Mouse (Mus musculus) left cerebral cortex, adult 2 months (tissue): ENCODE results near the gene Gm9887. TPM values are rescaled to one million over a fixed set of nuclear protein-coding genes. Genes with fewer than 3 reads are reported as not detected.
"Not testable (repeated sequence)": the region's sequence is repeated elsewhere in the genome, so short reads cannot be mapped to it uniquely, and the experiment has no call there.

Source experiments
- DNase-seq, 2 experiments: peaks; one replicate each; pipeline ENCODE4 v3.0.0; 2021 to 2022; ENCODE audit warnings: low spot score in 2 of 2, mixed read lengths in 1 of 2; ENCODE audit errors: extremely low spot score in 1 of 2
- H3K27ac ChIP-seq: fragments of 200-600 bp; 2 replicates; pipeline ENCODE4 v1.8.1; 2022
- H3K4me3 ChIP-seq: fragments of 200-600 bp; 2 replicates; pipeline ENCODE4 v1.8.1; 2022
- CTCF ChIP-seq: fragments of 200-600 bp; IDR thresholded peaks from 2 replicates; pipeline ENCODE4 v1.8.1; 2022; ENCODE audit warnings: antibody characterized with exemption, mild to moderate bottlenecking, moderate library complexity
- intact Hi-C: fragments of 180-260 bp; cut with DNase I; formaldehyde crosslinking; loops from one replicate; pipeline ENCODE4 v1.15.1; 2025
- total RNA-seq, 2 experiments: library from RNA; stranded (reverse); gene quantifications; 2 replicates each; pipeline ENCODE4 v1.2.3; 2021

Gene Gm9887
- total RNA-seq, 2 experiments from 2014 or later = 1.2 TPM

- Histone ChIP-seq H3K27ac (no peak overlapping the region), H3K4me3 (no peak overlapping the region)
- TF ChIP-seq CTCF = no peak
- intact Hi-C loops = no loop called here
- no peak for DNase-seq
These were observed 30.4 kb upstream of the Gm9887 start for GRCm38 (mm10) chr12:69402594-69403167.

GRCm38 (mm10) chr12:69402100-69402499 is 29.8 kb upstream of the Gm9887 start:
- H3K27ac ChIP-seq = no peak overlapping the region
- TF ChIP-seq CTCF = no peak
- no peak overlapping the region for H3K4me3 ChIP-seq
- DNase-seq = no peak
- intact Hi-C loops = no loop called here

GRCm38 (mm10) chr12:69400871-69401286 is 28.6 kb upstream of the Gm9887 start:
- DNase-seq = no peak
- intact Hi-C loops = no loop called here
- H3K27ac ChIP-seq = no peak overlapping the region
- TF ChIP-seq CTCF = no peak
- no peak overlapping the region for H3K4me3 ChIP-seq

DNA sequence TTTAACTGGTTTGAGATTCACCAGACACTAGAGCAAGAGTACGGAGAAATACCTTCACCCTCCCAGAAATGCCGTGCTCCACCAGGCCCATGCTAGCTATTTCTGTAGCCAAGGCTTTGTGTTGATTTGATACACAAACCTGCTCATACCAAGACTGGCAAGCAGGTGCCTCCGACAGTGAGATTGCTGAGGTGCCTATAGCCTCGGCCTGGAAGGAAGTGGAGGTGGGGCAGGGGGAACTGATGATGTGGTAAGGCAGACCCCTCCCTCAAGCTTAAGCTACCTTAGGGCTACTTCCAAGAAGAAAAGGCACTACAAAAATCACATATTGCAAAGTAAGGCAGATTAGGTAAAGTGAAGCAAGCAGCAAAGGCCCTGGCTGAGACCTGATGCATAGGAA is 28.1 kb upstream of the Gm9887 start:
- intact Hi-C loops = no loop called here
- DNase-seq = no peak
- Histone ChIP-seq H3K27ac (no peak overlapping the region), H3K4me3 (no peak overlapping the region)
- no peak for TF ChIP-seq CTCF

DNA sequence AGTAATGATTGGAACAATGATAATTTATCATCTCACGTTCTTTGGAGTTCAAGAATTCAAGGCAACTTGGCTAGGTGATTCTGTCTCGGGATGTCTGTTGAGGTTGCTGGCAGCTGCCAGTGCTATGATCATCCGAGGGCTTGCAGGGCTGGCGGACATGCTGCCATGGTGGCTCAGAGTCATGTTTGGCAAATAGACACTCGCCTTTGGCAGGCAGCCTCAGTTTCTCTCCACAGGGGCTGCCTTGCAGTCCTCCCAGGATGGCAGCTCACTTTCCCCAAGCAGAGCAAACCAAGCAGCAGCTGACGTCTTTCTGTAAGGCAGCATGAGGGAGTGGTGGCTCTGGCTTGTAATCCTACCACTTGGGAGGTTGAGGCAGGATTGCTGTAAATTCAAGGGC is 22.2 kb upstream of the Gm9887 start:
- H3K27ac ChIP-seq = no peak overlapping the region
- DNase-seq = no peak
- intact Hi-C loops = no loop called here
- no peak overlapping the region for H3K4me3 ChIP-seq
- no peak for TF ChIP-seq CTCF

GRCm38 (mm10) chr12:69393076-69393475 is 20.8 kb upstream of the Gm9887 start:
- no peak overlapping the region for H3K27ac ChIP-seq
- no peak for TF ChIP-seq CTCF
- DNase-seq = no peak
- intact Hi-C loops = no loop called here
- H3K4me3 ChIP-seq = no peak overlapping the region

GRCm38 (mm10) chr12:69390000-69390698 is 17.9 kb upstream of the Gm9887 start:
- no peak for TF ChIP-seq CTCF
- no peak for DNase-seq
- Histone ChIP-seq H3K4me3 (no peak overlapping the region), H3K27ac (no peak overlapping the region)
- intact Hi-C loops = loop anchor here (1.0 kb wide), 1 partner anchor 26 kb away; no protein-coding TSS in a partner anchor

DNA sequence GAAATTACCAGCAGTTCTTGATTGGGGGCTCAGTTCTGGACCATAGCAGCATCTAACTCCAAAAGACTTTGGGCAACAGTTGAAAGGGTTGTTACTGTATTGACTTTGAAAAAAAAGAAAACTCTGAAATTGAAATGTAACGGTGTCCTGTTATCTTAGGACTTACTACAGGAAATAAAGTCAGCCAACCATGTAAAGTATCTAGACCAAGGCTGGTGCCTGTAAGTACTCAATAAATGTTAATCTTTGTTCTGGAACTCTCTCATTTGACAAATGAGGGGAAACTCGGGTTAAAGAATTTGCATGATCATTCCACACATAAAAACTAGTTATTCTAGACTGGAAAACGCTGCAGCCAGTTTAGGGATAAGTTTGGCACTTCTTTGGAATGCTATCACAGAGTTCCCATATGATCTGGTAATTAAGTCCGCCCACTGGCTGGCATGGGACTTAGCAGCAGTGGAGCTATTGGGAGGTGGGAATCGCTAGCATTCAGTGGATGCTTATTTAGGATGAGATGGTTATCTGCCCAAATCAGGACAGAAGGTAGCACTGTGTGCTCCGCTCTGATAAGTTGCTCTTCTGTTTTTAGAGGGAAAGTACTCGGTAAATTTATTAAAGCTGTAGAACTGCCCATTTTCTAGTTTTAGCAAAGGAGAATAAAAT is 17.1 kb upstream of the Gm9887 start:
- intact Hi-C loops = no loop called here
- H3K4me3 ChIP-seq = no peak overlapping the region
- DNase-seq = no peak
- H3K27ac ChIP-seq = no peak overlapping the region
- TF ChIP-seq CTCF = no peak

DNA sequence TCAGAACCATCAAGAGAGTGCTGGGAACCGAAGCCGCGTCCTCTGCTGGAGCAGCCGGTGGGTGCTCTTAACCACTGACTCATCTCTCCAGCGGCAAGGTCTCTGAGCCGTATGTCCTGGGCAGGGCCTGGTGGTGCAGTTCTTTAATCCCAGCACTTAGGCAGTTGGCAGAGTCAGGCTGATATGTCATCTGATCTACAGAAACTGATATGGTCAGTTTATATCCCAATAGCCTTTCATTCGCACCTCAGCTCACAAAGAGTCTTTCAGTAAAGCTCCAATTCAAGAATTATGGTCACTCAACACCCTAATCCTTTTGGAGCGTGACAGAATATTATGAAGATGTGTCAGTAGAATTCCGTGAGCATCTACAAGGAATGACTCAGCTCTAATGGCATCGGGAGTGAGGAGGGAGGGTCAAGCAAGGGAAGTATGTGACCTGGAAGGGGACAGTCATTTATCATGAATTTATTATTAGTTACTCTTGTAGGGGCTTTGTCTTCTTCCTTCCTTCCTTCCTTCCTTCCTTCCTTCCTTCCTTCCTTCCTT is 16.1 kb upstream of the Gm9887 start:
- Histone ChIP-seq H3K4me3 (no peak overlapping the region), H3K27ac (no peak overlapping the region)
- intact Hi-C loops = no loop called here
- no peak for TF ChIP-seq CTCF
- DNase-seq = no peak

- DNase-seq, intact Hi-C loops: not testable (repeated sequence)
These were observed 14.0 kb upstream of the Gm9887 start for GRCm38 (mm10) chr12:69386281-69386732.

GRCm38 (mm10) chr12:69385542-69386280 is 13.5 kb upstream of the Gm9887 start:
- no peak for DNase-seq
- H3K27ac ChIP-seq = no peak overlapping the region
- no peak overlapping the region for H3K4me3 ChIP-seq
- intact Hi-C loops = no loop called here
- TF ChIP-seq CTCF = no peak

More at GRCm38 (mm10) chr12:69386281-69386732, 14.0 kb upstream of the Gm9887 start:
- H3K27ac ChIP-seq, H3K4me3 ChIP-seq: not testable (repeated sequence)
